Mouse (Mus musculus) stomach, embryonic 16.5 days (tissue): ENCODE data around the gene Dusp19. TPM values are rescaled to one million over a fixed set of nuclear protein-coding genes. Genes with fewer than 3 reads are reported as not detected.
A peak's percentile ranks its signal among the peaks of the same experiment; 100 is the strongest.

Experiments
- ATAC-seq: fragments of 200-750 bp; cut with Nextera tagmentation; 2 replicates; pipeline ENCODE4 v1.8.0; 2017; ENCODE audit warnings: moderate number of reproducible peaks, moderate TSS enrichment; ENCODE audit not compliant: insufficient read depth, low FRiP score
- H3K27ac ChIP-seq: fragments of 300-500 bp; sonication (generic); 2 replicates; pipeline ENCODE4 v1.5.1; 2014; ENCODE audit warnings: low read length
- H3K27me3 ChIP-seq: fragments of 300-500 bp; sonication (generic); 2 replicates; pipeline ENCODE4 v1.6.1; 2014; ENCODE audit warnings: low read length, control low read depth, mixed read lengths; ENCODE audit not compliant: control insufficient read depth, insufficient read depth
- H3K36me3 ChIP-seq: fragments of 300-500 bp; sonication (generic); 2 replicates; pipeline ENCODE4 v1.6.1; 2014; ENCODE audit warnings: low read length; ENCODE audit not compliant: control insufficient read depth, insufficient read depth
- H3K4me1 ChIP-seq: fragments of 300-500 bp; sonication (generic); 2 replicates; pipeline ENCODE4 v1.6.1; 2014; ENCODE audit warnings: low read length, control low read depth, mixed read lengths; ENCODE audit not compliant: control insufficient read depth, insufficient read depth
- H3K4me2 ChIP-seq: fragments of 300-500 bp; sonication (generic); 2 replicates; pipeline ENCODE4 v1.6.1; 2014; ENCODE audit warnings: low read depth, low read length, mixed read lengths
- H3K4me3 ChIP-seq: fragments of 300-500 bp; sonication (generic); replicated peaks from 2 replicates; pipeline ENCODE4 v1.5.1; 2014; ENCODE audit warnings: mild to moderate bottlenecking, low read length
- H3K9ac ChIP-seq: fragments of 300-500 bp; sonication (generic); 2 replicates; pipeline ENCODE4 v1.6.1; 2014; ENCODE audit warnings: low read length
- H3K9me3 ChIP-seq: fragments of 300-500 bp; sonication (generic); replicated peaks from 2 replicates; pipeline ENCODE4 v1.6.1; 2016; ENCODE audit warnings: low read length, control low read depth; ENCODE audit not compliant: control insufficient read depth
- WGBS: fragments of 180-500 bp; shearing (Covaris S2); extraction: QIAGEN DNeasy Blood & Tissue Kit; methylation state at CpG from one replicate; pipeline ENCODE4 v1.1.7; 2014; 5-methylcytosine and 5-hydroxymethylcytosine counted together
- polyA plus RNA-seq: library from polyadenylated mRNA; unstranded; fragments of >200 nt; fragmentation: Nextera tagmentation; extraction: Ambion mirVana; gene quantifications from 2 replicates; pipeline ENCODE4 v1.2.1, GENCODE M21; 2015

Gene Dusp19
- polyA plus RNA-seq, 1 experiment from 2014 or later = 16.7 TPM

GRCm38 (mm10) chr2:80621921-80622320 lies 5.1 kb downstream of the Dusp19 start:
- no peak overlapping the region for H3K27ac ChIP-seq
- WGBS = 81% methylated on average over 3 of the region's 3 CpGs
- H3K9ac ChIP-seq = no peak overlapping the region
- H3K4me2 ChIP-seq = no peak overlapping the region
- 0 out of 2 replicates have a peak, but pooled peaks cover 3% of the 10 kb centered on the region for H3K4me1 ChIP-seq
- peaks cover 8% of the 10 kb centered on the region; the same call in 1 of the 2 replicates for H3K36me3 ChIP-seq
- no peak for ATAC-seq
- H3K27me3 ChIP-seq = no peaks in the 10 kb centered on the region
- no peaks in the 10 kb centered on the region for H3K9me3 ChIP-seq
- no peak overlapping the region for H3K4me3 ChIP-seq

GRCm38 (mm10) chr2:80624523-80624922 lies 7.7 kb downstream of the Dusp19 start:
- H3K9ac ChIP-seq = no peak overlapping the region
- no peak overlapping the region for H3K27ac ChIP-seq
- no peaks in the 10 kb centered on the region for H3K4me1 ChIP-seq
- no peaks in the 10 kb centered on the region for H3K9me3 ChIP-seq
- no peak overlapping the region for H3K4me3 ChIP-seq
- peaks cover 14% of the 10 kb centered on the region for H3K36me3 ChIP-seq
- ATAC-seq = no peak
- no peaks in the 10 kb centered on the region for H3K27me3 ChIP-seq
- WGBS = 92% methylated on average over 4 of the region's 4 CpGs
- no peak overlapping the region for H3K4me2 ChIP-seq

- Histone ChIP-seq H3K27ac (no peak overlapping the region), H3K4me2 (no peak overlapping the region), H3K9ac (no peak overlapping the region), H3K4me1 (no peaks in the 10 kb centered on the region), H3K36me3 (peaks cover 1% of the 10 kb centered on the region; the same call in 1 of the 2 replicates), H3K9me3 (no peaks in the 10 kb centered on the region), H3K27me3 (no peaks in the 10 kb centered on the region), H3K4me3 (no peak overlapping the region)
- WGBS = 80% methylated on average over 13 of the region's 13 CpGs
- ATAC-seq = peak; percentile 64
Observed at GRCm38 (mm10) chr2:80632336-80633026, 15.6 kb downstream of the Dusp19 start.

- Histone ChIP-seq H3K36me3 (0 out of 2 replicates have a peak, but pooled peaks cover 5% of the 10 kb centered on the region), H3K9ac (peak overlapping the region; percentile 80), H3K27me3 (no peaks in the 10 kb centered on the region), H3K4me2 (peak overlapping the region; percentile 74), H3K9me3 (no peaks in the 10 kb centered on the region), H3K4me3 (peak overlapping the region; percentile 86), H3K27ac (peak overlapping the region; percentile 70), H3K4me1 (peaks cover 5% of the 10 kb centered on the region; the same call in 1 of the 2 replicates)
- WGBS = under 1% methylated on average over 45 of the region's 45 CpGs
- ATAC-seq = peak; percentile 96
Observed at GRCm38 (mm10) chr2:80638364-80639241, 21.8 kb downstream of the Dusp19 start.

- no peak for ATAC-seq
- H3K36me3 ChIP-seq = peaks cover 10% of the 10 kb centered on the region; the same call in 1 of the 2 replicates
- H3K4me1 ChIP-seq = peaks cover 5% of the 10 kb centered on the region; the same call in 1 of the 2 replicates
- H3K4me2 ChIP-seq = peak overlapping the region; percentile 74
- no peak overlapping the region for H3K27ac ChIP-seq
- no peaks in the 10 kb centered on the region for H3K27me3 ChIP-seq
- H3K9ac ChIP-seq = peak overlapping the region; percentile 80
- 8% methylated on average over 8 of the region's 8 CpGs for WGBS
- H3K9me3 ChIP-seq = no peaks in the 10 kb centered on the region
- H3K4me3 ChIP-seq = peak overlapping the region; percentile 86
Observed at GRCm38 (mm10) chr2:80639398-80639797, 22.6 kb downstream of the Dusp19 start.

GRCm38 (mm10) chr2:80639864-80640263 lies 23.0 kb downstream of the Dusp19 start:
- H3K4me1 ChIP-seq = peaks cover 5% of the 10 kb centered on the region; the same call in 1 of the 2 replicates
- WGBS = 37% methylated on average over 3 of the region's 3 CpGs
- no peak for ATAC-seq
- peak overlapping the region; percentile 74 for H3K4me2 ChIP-seq
- H3K36me3 ChIP-seq = peaks cover 10% of the 10 kb centered on the region; the same call in 1 of the 2 replicates
- H3K27me3 ChIP-seq = no peaks in the 10 kb centered on the region
- H3K9ac ChIP-seq = no peak overlapping the region
- H3K9me3 ChIP-seq = no peaks in the 10 kb centered on the region
- no peak overlapping the region for H3K4me3 ChIP-seq
- H3K27ac ChIP-seq = no peak overlapping the region

- 0 out of 2 replicates have a peak, but pooled peaks cover 7% of the 10 kb centered on the region for H3K36me3 ChIP-seq
- no peak overlapping the region for H3K4me3 ChIP-seq
- H3K4me2 ChIP-seq = no peak overlapping the region
- no peaks in the 10 kb centered on the region for H3K4me1 ChIP-seq
- no peak overlapping the region for H3K9ac ChIP-seq
- no peak for ATAC-seq
- no peaks in the 10 kb centered on the region for H3K27me3 ChIP-seq
- no peaks in the 10 kb centered on the region for H3K9me3 ChIP-seq
- H3K27ac ChIP-seq = no peak overlapping the region
Observed at GRCm38 (mm10) chr2:80661414-80661813, 44.6 kb downstream of the Dusp19 start.

- Histone ChIP-seq H3K4me1 (no peaks in the 10 kb centered on the region), H3K27ac (no peak overlapping the region), H3K9me3 (no peaks in the 10 kb centered on the region), H3K4me3 (no peak overlapping the region), H3K4me2 (no peak overlapping the region), H3K27me3 (no peaks in the 10 kb centered on the region), H3K9ac (no peak overlapping the region), H3K36me3 (no peaks in the 10 kb centered on the region)
- 97% methylated on average over 2 of the region's 2 CpGs for WGBS
- no peak for ATAC-seq
Observed at GRCm38 (mm10) chr2:80662682-80663081, 45.8 kb downstream of the Dusp19 start.
